Mouse (Mus musculus): ENCODE measurements around the gene Zfp184.

GRCm38 (mm10) chr13:21934982-21935791 lies 9.7 kb upstream of the Zfp184 start:
- no peak for TF ChIP-seq CTCF (IDR thresholded peaks at IDR 0.05)
- TF ChIP-seq POLR2A (IDR thresholded peaks at IDR 0.05; ENCODE audit: insufficient read depth, low read depth, low read length): no peak
- no peak for TF ChIP-seq EP300 (IDR thresholded peaks at IDR 0.05; ENCODE audit: insufficient read depth, low read depth, low read length)

Data from heart, adult 2 months (tissue).